ENCODE assay signal across 16 mouse cellular contexts in genomic region chr4:155790650-155791161, GRCm38 (mm10). TPM values are rescaled to one million over a fixed set of nuclear protein-coding genes. Genes with fewer than 3 reads are reported as not detected.
DNase-seq lines count a peak whose midpoint lies in the region; ATAC-seq lines count a peak whose summit lies in the region.
"Had no signal": no experiment of that assay in that cellular context is flagged by ENCODE, and none has a peak within 500 bp of the region (broad histone marks: within the 10 kb centered on the region; RNA-seq: fewer than 3 reads in every experiment).

No protein-coding gene starts in this region.

- no peak overlapping the region for H3K4me2 ChIP-seq in lung, embryonic 16.5 days (ENCODE audit: low read depth, low read length)
- H3K4me2 ChIP-seq: embryonic facial prominence, embryonic 13.5 days; forebrain, embryonic 13.5 days; heart, embryonic 13.5 days; limb, embryonic 12.5 days; midbrain, embryonic 13.5 days had no signal

- ATAC-seq in lung, embryonic 16.5 days (ENCODE audit: low read depth): 0 out of 2 replicates have a peak, but pooled peaks have one; percentile 34
- ATAC-seq: forebrain, embryonic 13.5 days; midbrain, embryonic 13.5 days had no signal

- H3K27ac ChIP-seq in lung, embryonic 16.5 days (ENCODE audit: low read length): no peak overlapping the region
- H3K27ac ChIP-seq: forebrain, embryonic 13.5 days; heart, embryonic 13.5 days; limb, embryonic 12.5 days; midbrain, embryonic 13.5 days had no signal

- DNase-seq in lung, postnatal 14 days: no peak
- peak; percentile 70 for DNase-seq in kidney, adult 11 months
- DNase-seq in kidney, postnatal 10 days: peak; percentile 35
- peak; percentile 35 for DNase-seq in urinary bladder, postnatal 25 days (ENCODE audit: low spot score)
- DNase-seq in testis, postnatal 14 days (ENCODE audit: low spot score): no peak
- DNase-seq in spleen, postnatal 14 days (ENCODE audit: low spot score in 2 of 2): no peak
- DNase-seq: adrenal gland, postnatal 25 days; cerebellum, postnatal 14 days; thymus, postnatal 36 days had no signal

- H3K4me1 ChIP-seq in lung, embryonic 16.5 days (replicated peaks; ENCODE audit: control insufficient read depth, insufficient read depth, low read length): no peaks in the 10 kb centered on the region
- H3K4me1 ChIP-seq: embryonic facial prominence, embryonic 13.5 days; forebrain, embryonic 13.5 days; limb, embryonic 12.5 days; midbrain, embryonic 13.5 days had no signal

- no peaks in the 10 kb centered on the region for H3K36me3 ChIP-seq in lung, embryonic 16.5 days (ENCODE audit: control insufficient read depth, insufficient read depth, low read length)
- H3K36me3 ChIP-seq: embryonic facial prominence, embryonic 13.5 days; heart, embryonic 13.5 days; limb, embryonic 12.5 days; midbrain, embryonic 13.5 days had no signal

- no peak overlapping the region for H3K4me3 ChIP-seq in lung, embryonic 16.5 days (ENCODE audit: low read length)
- H3K4me3 ChIP-seq: embryonic facial prominence, embryonic 13.5 days; forebrain, embryonic 13.5 days; heart, embryonic 13.5 days; limb, embryonic 12.5 days; midbrain, embryonic 13.5 days had no signal

- 51% methylated on average over 3 of the region's 3 CpGs for WGBS in lung, embryonic 16.5 days

- H3K9me3 ChIP-seq in lung, embryonic 16.5 days (ENCODE audit: control insufficient read depth, low read length): no peaks in the 10 kb centered on the region
- H3K9me3 ChIP-seq: embryonic facial prominence, embryonic 13.5 days; forebrain, embryonic 13.5 days; heart, embryonic 13.5 days; limb, embryonic 12.5 days; midbrain, embryonic 13.5 days had no signal

- H3K27me3 ChIP-seq in lung, embryonic 16.5 days (ENCODE audit: control insufficient read depth, insufficient read depth, low read depth, low read length): no peaks in the 10 kb centered on the region
- H3K27me3 ChIP-seq: embryonic facial prominence, embryonic 13.5 days had no signal

- H3K9ac ChIP-seq in lung, embryonic 16.5 days (ENCODE audit: low read length): no peak overlapping the region
- H3K9ac ChIP-seq: embryonic facial prominence, embryonic 13.5 days; forebrain, embryonic 13.5 days; heart, embryonic 13.5 days; limb, embryonic 12.5 days; midbrain, embryonic 13.5 days had no signal

RNA-seq across cellular contexts. Expression of gene Ankrd65, which starts 0.5 kb away (rescaled TPM):
- polyA plus RNA-seq in lung, embryonic 16.5 days (2015; fragmentation: Nextera tagmentation; extraction: Ambion mirVana): 0.69 and 1.0 TPM in 2 replicates
- polyA plus RNA-seq: forebrain, embryonic 13.5 days; heart, embryonic 13.5 days; intestine, embryonic 14.5 days; midbrain, embryonic 13.5 days had no signal

RNA-seq across cellular contexts. Expression of gene Tmem88b, which starts 5.0 kb away (rescaled TPM):
- 0.15 and 0.21 TPM in 2 replicates for polyA plus RNA-seq in lung, embryonic 16.5 days (2015; fragmentation: Nextera tagmentation; extraction: Ambion mirVana)

RNA-seq across cellular contexts. Expression of gene Mrpl20, which starts 12.0 kb away (rescaled TPM):
- polyA plus RNA-seq in lung, embryonic 16.5 days (2015; fragmentation: Nextera tagmentation; extraction: Ambion mirVana): 177 and 194 TPM in 2 replicates

RNA-seq across cellular contexts. Expression of gene Vwa1, which starts 16.2 kb away (rescaled TPM):
- 7.5 and 8.6 TPM in 2 replicates for polyA plus RNA-seq in lung, embryonic 16.5 days (2015; fragmentation: Nextera tagmentation; extraction: Ambion mirVana)

RNA-seq across cellular contexts. Expression of gene Ccnl2, which starts 21.6 kb away (rescaled TPM):
- 179 and 185 TPM in 2 replicates for polyA plus RNA-seq in lung, embryonic 16.5 days (2015; fragmentation: Nextera tagmentation; extraction: Ambion mirVana)

Comparison
In these comparisons a context has a peak if more than half of its experiments do, and no peak if none do; other contexts are left out.
1. DNase-seq: peak in kidney, adult 11 months (single experiment), kidney, postnatal 10 days (single experiment) and urinary bladder, postnatal 25 days (single experiment); none in lung, postnatal 14 days (single experiment), testis, postnatal 14 days (single experiment) and spleen, postnatal 14 days (0 of 2).